Mouse (Mus musculus) heart, adult 2 months (tissue): ENCODE measurements around the gene B3glct. TPM values are rescaled to one million over a fixed set of nuclear protein-coding genes. Genes with fewer than 3 reads are reported as not detected.

Experiments used
- DNase-seq, 2 experiments: peaks; one replicate each; pipeline ENCODE4 v3.0.0; 2021
- H3K27ac ChIP-seq: fragments of 200-600 bp; 2 replicates; pipeline ENCODE4 v1.8.1; 2022
- H3K27me3 ChIP-seq: fragments of 200-500 bp; 2 replicates; pipeline ENCODE4 v1.6.1; 2012; ENCODE audit warnings: mild to moderate bottlenecking, low read length, inconsistent platforms, mixed read lengths; ENCODE audit not compliant: control insufficient read depth, insufficient read depth
- H3K36me3 ChIP-seq: fragments of 200-500 bp; 2 replicates; pipeline ENCODE4 v1.6.1; 2012; ENCODE audit warnings: low read length, inconsistent platforms; ENCODE audit not compliant: control insufficient read depth, insufficient read depth
- H3K4me1 ChIP-seq: fragments of 200-500 bp; 2 replicates; pipeline ENCODE4 v1.6.1; 2011; ENCODE audit warnings: low read length; ENCODE audit not compliant: control insufficient read depth, insufficient read depth
- H3K4me3 ChIP-seq: fragments of 200-600 bp; 2 replicates; pipeline ENCODE4 v1.8.1; 2022
- H3K79me2 ChIP-seq: fragments of 200-500 bp; replicated peaks from 2 replicates; pipeline ENCODE4 v1.6.1; 2012; ENCODE audit warnings: mild to moderate bottlenecking, inconsistent platforms, low read length, moderate library complexity, mixed read lengths; ENCODE audit not compliant: control insufficient read depth, insufficient read depth
- H3K9ac ChIP-seq: fragments of 200-500 bp; 2 replicates; pipeline ENCODE4 v1.6.1; 2012; ENCODE audit warnings: low read depth, mild to moderate bottlenecking, control low read depth, inconsistent platforms, low read length, mixed read lengths
- CTCF ChIP-seq: fragments of 200-600 bp; IDR thresholded peaks from 2 replicates; pipeline ENCODE4 v1.8.1; 2022; ENCODE audit warnings: antibody characterized with exemption, mild to moderate bottlenecking, moderate library complexity
- EP300 ChIP-seq: fragments of 200-500 bp; IDR thresholded peaks from 2 replicates; pipeline ENCODE4 v1.6.1; 2011; ENCODE audit warnings: low read depth, low read length, control low read depth; ENCODE audit not compliant: insufficient read depth
- POLR2A ChIP-seq: fragments of 200-500 bp; IDR thresholded peaks from 2 replicates; pipeline ENCODE4 v1.6.1; 2011; ENCODE audit warnings: mild to moderate bottlenecking, low read depth, low read length, control low read depth; ENCODE audit not compliant: insufficient read depth
- WGBS: fragments of 180-500 bp; shearing (Covaris S2); methylation state at CpG from one replicate; pipeline ENCODE4 v1.1.7; 2018; 5-methylcytosine and 5-hydroxymethylcytosine counted together
- intact Hi-C: fragments of 180-260 bp; cut with DNase I; formaldehyde crosslinking; loops from one replicate; pipeline ENCODE4 v1.15.1; 2025
- polyA plus RNA-seq: library from polyadenylated mRNA; depleted of rRNA; stranded (reverse); fragments of >200 nt; gene quantifications from 2 replicates; pipeline ENCODE4 v1.2.3, GENCODE M21; 2012
- total RNA-seq, 2 experiments: library from RNA; stranded (reverse); gene quantifications; 2 replicates each; pipeline ENCODE4 v1.2.3; 2021

Gene B3glct
- total and polyA plus RNA-seq, 3 experiments = 4.6 to 6.4 (median 4.9) TPM

GRCm38 (mm10) chr5:149748640-149749580, 70.9 kb downstream of the B3glct start:
- intact Hi-C loops = no loop called here

GRCm38 (mm10) chr5:149751861-149752260, 73.8 kb downstream of the B3glct start:
- Histone ChIP-seq H3K27me3 (no peaks in the 10 kb centered on the region), H3K4me3 (no peak overlapping the region), H3K36me3 (no peaks in the 10 kb centered on the region), H3K27ac (no peak overlapping the region), H3K79me2 (no peaks in the 10 kb centered on the region), H3K9ac (no peak overlapping the region), H3K4me1 (no peaks in the 10 kb centered on the region)
- WGBS = 80% methylated on average over 5 of the region's 5 CpGs
- TF ChIP-seq EP300 = no peak
- no peak for TF ChIP-seq POLR2A
- no peak for TF ChIP-seq CTCF
- intact Hi-C loops = no loop called here
- DNase-seq = no peak

More at GRCm38 (mm10) chr5:149748640-149749580, 70.9 kb downstream of the B3glct start:
- Histone ChIP-seq H3K27me3 (no peaks in the 10 kb centered on the region), H3K27ac (no peak overlapping the region), H3K4me3 (no peak overlapping the region), H3K36me3 (no peaks in the 10 kb centered on the region), H3K79me2 (no peaks in the 10 kb centered on the region), H3K4me1 (no peaks in the 10 kb centered on the region), H3K9ac (no peak overlapping the region)
- no peak for TF ChIP-seq POLR2A
- no peak for TF ChIP-seq EP300
- TF ChIP-seq CTCF = 0 out of 2 replicates have a peak, but pooled peaks have one; percentile 16
- 88% methylated on average over 27 of the region's 27 CpGs for WGBS
- DNase-seq = no peak

- Histone ChIP-seq H3K4me3 (no peak overlapping the region), H3K27ac (no peak overlapping the region), H3K79me2 (no peaks in the 10 kb centered on the region), H3K9ac (no peak overlapping the region), H3K4me1 (no peaks in the 10 kb centered on the region), H3K36me3 (no peaks in the 10 kb centered on the region), H3K27me3 (no peaks in the 10 kb centered on the region)
- intact Hi-C loops = no loop called here
- 82% methylated on average over 3 of the region's 3 CpGs for WGBS
- TF ChIP-seq POLR2A (no peak), EP300 (no peak), CTCF (no peak)
- DNase-seq = no peak
Measured at GRCm38 (mm10) chr5:149753073-149753472, 75.0 kb downstream of the B3glct start.

GRCm38 (mm10) chr5:149767116-149767515, 89.1 kb downstream of the B3glct start:
- Histone ChIP-seq H3K27ac (no peak overlapping the region), H3K4me1 (no peaks in the 10 kb centered on the region), H3K36me3 (no peaks in the 10 kb centered on the region), H3K79me2 (no peaks in the 10 kb centered on the region), H3K9ac (no peak overlapping the region), H3K4me3 (no peak overlapping the region), H3K27me3 (no peaks in the 10 kb centered on the region)
- intact Hi-C loops = no loop called here
- no peak for TF ChIP-seq EP300
- TF ChIP-seq POLR2A = no peak
- no peak for TF ChIP-seq CTCF
- WGBS = 75% methylated on average over 8 of the region's 8 CpGs
- DNase-seq = no peak

- Histone ChIP-seq H3K27me3 (no peaks in the 10 kb centered on the region), H3K79me2 (no peaks in the 10 kb centered on the region), H3K4me3 (no peak overlapping the region), H3K36me3 (no peaks in the 10 kb centered on the region), H3K27ac (no peak overlapping the region), H3K9ac (no peak overlapping the region), H3K4me1 (no peaks in the 10 kb centered on the region)
- WGBS = 84% methylated on average over 5 of the region's 5 CpGs
- no peak for TF ChIP-seq CTCF
- TF ChIP-seq POLR2A = no peak
- TF ChIP-seq EP300 = no peak
- intact Hi-C loops = no loop called here
- DNase-seq = no peak
Measured at GRCm38 (mm10) chr5:149767651-149768301, 89.7 kb downstream of the B3glct start.

GRCm38 (mm10) chr5:149769666-149770065, 91.6 kb downstream of the B3glct start:
- H3K27me3 ChIP-seq = no peaks in the 10 kb centered on the region
- TF ChIP-seq POLR2A (no peak), CTCF (no peak), EP300 (no peak)
- 88% methylated on average over 8 of the region's 8 CpGs for WGBS
- H3K36me3 ChIP-seq = no peaks in the 10 kb centered on the region
- H3K9ac ChIP-seq = no peak overlapping the region
- no peak overlapping the region for H3K4me3 ChIP-seq
- no peaks in the 10 kb centered on the region for H3K79me2 ChIP-seq
- intact Hi-C loops = no loop called here
- H3K4me1 ChIP-seq = no peaks in the 10 kb centered on the region
- no peak for DNase-seq
- H3K27ac ChIP-seq = no peak overlapping the region
